Mouse (Mus musculus) bone marrow, adult 2 months (tissue): ENCODE results near the gene S1pr5. TPM values are rescaled to one million over a fixed set of nuclear protein-coding genes. Genes with fewer than 3 reads are reported as not detected.

Experiments
- H3K27ac ChIP-seq: fragments of 200-500 bp; 2 replicates; pipeline ENCODE4 v1.5.1; 2012; ENCODE audit warnings: low read depth, mild to moderate bottlenecking, control low read depth, inconsistent platforms, low read length; ENCODE audit not compliant: control insufficient read depth, poor library complexity, insufficient read depth
- H3K4me1 ChIP-seq: fragments of 200-500 bp; 2 replicates; pipeline ENCODE4 v1.6.1; 2011; ENCODE audit warnings: low read length; ENCODE audit not compliant: control insufficient read depth, insufficient read depth
- H3K4me3 ChIP-seq: fragments of 200-500 bp; replicated peaks from 2 replicates; pipeline ENCODE3; 2011; ENCODE audit warnings: mild to moderate bottlenecking, low read depth, low read length, control low read depth; ENCODE audit not compliant: control insufficient read depth
- CTCF ChIP-seq: fragments of 200-500 bp; IDR thresholded peaks from 2 replicates; pipeline ENCODE4 v1.5.1; 2011; ENCODE audit warnings: low read length, control low read depth; ENCODE audit not compliant: control insufficient read depth, insufficient read depth
- POLR2A ChIP-seq: fragments of 200-500 bp; IDR thresholded peaks from 2 replicates; pipeline ENCODE4 v1.6.1; 2011; ENCODE audit warnings: low read depth, mild to moderate bottlenecking, control low read depth, low read length, borderline replicate concordance; ENCODE audit not compliant: control insufficient read depth
- WGBS: fragments of 180-500 bp; shearing (Covaris S2); methylation state at CpG from one replicate; pipeline ENCODE4 v1.1.7; 2018; 5-methylcytosine and 5-hydroxymethylcytosine counted together
- polyA plus RNA-seq: library from polyadenylated mRNA; stranded (reverse); fragments of >200 nt; gene quantifications from 2 replicates; pipeline ENCODE4 v1.2.4, GENCODE M21; 2011; ENCODE audit warnings: low replicate concordance; ENCODE audit not compliant: missing spikeins, insufficient read depth, insufficient read length

S1pr5 gene
- polyA plus RNA-seq, 1 experiment = 1.00 TPM

- H3K4me3 ChIP-seq = peak overlapping the region; percentile 21
- peaks cover 6% of the 10 kb centered on the region; the same call in 1 of the 2 replicates for H3K4me1 ChIP-seq
- peak overlapping the region; percentile 13; the same call in 1 of the 2 replicates for H3K27ac ChIP-seq
- no peak for TF ChIP-seq CTCF
- no peak for TF ChIP-seq POLR2A
- 2% methylated on average over 3 of the region's 3 CpGs for WGBS
Measured at GRCm38 (mm10) chr9:21286753-21287152, 38.5 kb upstream of the S1pr5 start.

- 90% methylated on average over 3 of the region's 3 CpGs for WGBS
- H3K4me1 ChIP-seq = peaks cover 5% of the 10 kb centered on the region; the same call in 1 of the 2 replicates
- no peak overlapping the region for H3K4me3 ChIP-seq
- no peak overlapping the region for H3K27ac ChIP-seq
- TF ChIP-seq POLR2A (no peak), CTCF (no peak)
Measured at GRCm38 (mm10) chr9:21283994-21284393, 35.8 kb upstream of the S1pr5 start.

DNA sequence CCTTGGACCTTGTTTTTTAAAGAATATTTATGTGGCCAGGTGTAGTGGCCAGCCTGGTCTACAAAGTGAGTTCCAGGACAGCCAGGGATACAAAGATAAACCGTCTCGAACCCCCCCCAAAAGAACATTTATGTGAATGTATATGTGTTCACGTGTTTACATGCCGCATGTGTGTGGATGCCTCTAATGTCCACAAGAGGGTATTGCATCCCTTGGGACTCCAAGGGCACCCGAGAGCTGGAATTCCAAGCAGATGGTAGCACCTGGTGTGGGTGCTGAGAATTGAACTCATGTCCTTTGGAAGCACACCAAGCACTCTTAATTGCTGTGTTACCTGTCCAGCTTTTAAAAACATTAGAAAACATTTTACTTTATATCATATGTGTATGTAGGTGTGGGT is 35.3 kb upstream of the S1pr5 start:
- Histone ChIP-seq H3K4me3 (no peak overlapping the region), H3K4me1 (peaks cover 3% of the 10 kb centered on the region; the same call in 1 of the 2 replicates), H3K27ac (no peak overlapping the region)
- 92% methylated on average over 5 of the region's 5 CpGs for WGBS
- TF ChIP-seq POLR2A (no peak), CTCF (peak; percentile 15; the same call in 1 of the 2 replicates)

DNA sequence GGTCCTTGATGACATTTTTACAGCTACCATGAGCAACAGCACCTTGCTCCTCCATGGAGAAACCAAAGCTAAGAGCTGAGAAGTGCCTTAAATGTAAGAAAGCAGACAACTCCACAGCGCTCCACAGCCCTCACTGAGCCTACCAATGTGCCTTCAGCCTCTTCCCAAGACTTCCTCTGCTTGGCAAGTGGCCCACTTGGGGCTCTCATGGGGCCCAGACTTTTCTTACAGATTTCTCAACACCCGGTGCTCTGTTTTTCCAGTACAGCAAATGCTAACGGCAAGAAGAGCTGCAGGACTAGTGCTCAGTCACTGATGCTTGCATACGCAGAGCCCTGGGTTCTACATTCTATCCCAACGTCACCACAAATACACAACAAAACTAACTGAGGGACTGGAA is 29.5 kb upstream of the S1pr5 start:
- TF ChIP-seq POLR2A (no peak), CTCF (no peak)
- WGBS = 82% methylated on average over 5 of the region's 5 CpGs
- no peak overlapping the region for H3K27ac ChIP-seq
- no peaks in the 10 kb centered on the region for H3K4me1 ChIP-seq
- H3K4me3 ChIP-seq = no peak overlapping the region

GRCm38 (mm10) chr9:21276307-21276706 is 28.1 kb upstream of the S1pr5 start:
- no peaks in the 10 kb centered on the region for H3K4me1 ChIP-seq
- no peak overlapping the region for H3K4me3 ChIP-seq
- no peak for TF ChIP-seq POLR2A
- TF ChIP-seq CTCF = no peak
- no peak overlapping the region for H3K27ac ChIP-seq
- whole genome bisulfite sequencing = 85% methylated on average over 8 of the region's 8 CpGs

GRCm38 (mm10) chr9:21275727-21276126 is 27.5 kb upstream of the S1pr5 start:
- Histone ChIP-seq H3K4me3 (no peak overlapping the region), H3K4me1 (no peaks in the 10 kb centered on the region), H3K27ac (no peak overlapping the region)
- WGBS = 94% methylated on average over 12 of the region's 12 CpGs
- TF ChIP-seq CTCF = no peak
- no peak for TF ChIP-seq POLR2A

DNA sequence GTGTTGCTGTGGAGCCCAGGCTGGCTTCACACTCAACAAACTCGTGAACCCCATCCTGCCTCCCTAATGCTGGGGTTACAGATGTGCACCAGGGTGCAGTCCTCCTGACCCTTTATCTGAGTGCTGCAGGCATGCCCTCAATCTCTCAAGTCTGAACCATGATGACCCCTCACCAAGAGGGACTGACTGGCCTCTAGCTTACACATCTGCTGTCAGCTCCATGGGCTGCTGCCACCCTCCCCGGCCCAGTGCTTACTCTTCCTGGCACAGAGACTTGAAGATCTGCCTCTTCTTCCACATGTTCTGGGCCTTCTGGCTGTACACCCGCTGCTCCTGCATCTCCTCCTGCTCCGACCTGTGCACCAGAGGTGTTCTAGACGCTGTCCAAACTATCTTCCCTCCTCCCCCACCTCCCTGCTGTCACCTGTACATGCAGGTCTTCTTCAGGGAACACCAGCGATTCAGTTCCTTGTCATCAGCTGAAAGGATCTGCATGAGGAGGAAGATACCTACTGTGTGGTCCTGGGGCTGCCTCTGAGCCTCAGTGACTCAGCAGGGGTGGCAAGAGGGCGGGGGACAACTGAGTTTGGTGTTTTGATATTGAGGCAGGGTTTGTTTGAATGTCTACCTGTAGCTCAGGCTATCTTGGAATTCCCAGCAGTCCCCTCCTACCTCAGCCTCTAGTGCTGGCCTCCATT is 26.9 kb upstream of the S1pr5 start:
- Histone ChIP-seq H3K4me1 (no peaks in the 10 kb centered on the region), H3K27ac (no peak overlapping the region), H3K4me3 (no peak overlapping the region)
- 81% methylated on average over 7 of the region's 7 CpGs for WGBS
- TF ChIP-seq CTCF (no peak), POLR2A (no peak)

GRCm38 (mm10) chr9:21274336-21274735 is 26.1 kb upstream of the S1pr5 start:
- no peaks in the 10 kb centered on the region for H3K4me1 ChIP-seq
- no peak for TF ChIP-seq POLR2A
- TF ChIP-seq CTCF = no peak
- no peak overlapping the region for H3K27ac ChIP-seq
- WGBS = 86% methylated on average over 3 of the region's 3 CpGs
- H3K4me3 ChIP-seq = no peak overlapping the region

GRCm38 (mm10) chr9:21273520-21274228 is 25.4 kb upstream of the S1pr5 start:
- no peaks in the 10 kb centered on the region for H3K4me1 ChIP-seq

More at GRCm38 (mm10) chr9:21273520-21274228, 25.4 kb upstream of the S1pr5 start:
- no peak for TF ChIP-seq CTCF
- TF ChIP-seq POLR2A = no peak
- 86% methylated on average over 7 of the region's 7 CpGs for WGBS
- Histone ChIP-seq H3K27ac (no peak overlapping the region), H3K4me3 (no peak overlapping the region)
